Mouse (Mus musculus): ENCODE results near the gene Skap1.
A peak's percentile ranks its signal among the peaks of the same experiment; 100 is the strongest.

DNA sequence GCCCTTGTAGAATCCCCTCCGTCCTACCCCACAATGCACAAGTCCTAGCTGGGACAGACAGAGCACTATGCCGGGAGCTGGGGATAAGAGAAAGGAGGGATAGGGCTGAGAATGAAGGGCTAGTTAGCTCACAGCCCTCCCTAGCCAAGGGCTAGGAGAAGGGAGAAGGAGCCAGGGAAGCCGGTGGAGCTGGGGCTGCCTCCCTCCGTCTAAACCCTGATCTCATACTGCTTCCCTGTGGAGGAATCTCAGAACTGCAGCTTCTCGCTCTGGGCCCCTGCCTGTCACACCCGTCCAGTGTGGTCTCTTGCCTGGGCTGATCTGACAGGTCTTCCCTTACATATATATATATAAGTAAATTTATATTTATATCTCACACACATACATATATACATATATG lies 209.4 kb downstream of the Skap1 start:
- TF ChIP-seq POLR2A (IDR thresholded peaks at IDR 0.05; ENCODE audit: borderline replicate concordance, insufficient read depth, low read length) (no peak), CTCF (IDR thresholded peaks at IDR 0.05; ENCODE audit: borderline replicate concordance, insufficient read depth, low read depth, low read length) (peak; percentile 15; the same call in 1 of the 2 replicates)
